Mouse (Mus musculus) gastrocnemius, postnatal 4 days (tissue): Measurements from ENCODE around the gene Ermp1. TPM values are rescaled to one million over a fixed set of nuclear protein-coding genes. Genes with fewer than 3 reads are reported as not detected.

Experiments
- DNase-seq, 2 experiments: peaks; one replicate each; pipeline ENCODE4 v3.0.0; 2021 to 2022; ENCODE audit warnings: low spot score in 2 of 2, mixed read lengths in 2 of 2
- total RNA-seq, 2 experiments: library from RNA; stranded (reverse); gene quantifications; 2 replicates each; pipeline ENCODE4 v1.2.3; 2021

Ermp1 gene
- total RNA-seq, 2 experiments from 2014 or later, result 11.5 to 13.0 TPM

- no peak for DNase-seq
These were observed 13.9 kb upstream of the Ermp1 start for GRCm38 (mm10) chr19:29661974-29662580.

DNA sequence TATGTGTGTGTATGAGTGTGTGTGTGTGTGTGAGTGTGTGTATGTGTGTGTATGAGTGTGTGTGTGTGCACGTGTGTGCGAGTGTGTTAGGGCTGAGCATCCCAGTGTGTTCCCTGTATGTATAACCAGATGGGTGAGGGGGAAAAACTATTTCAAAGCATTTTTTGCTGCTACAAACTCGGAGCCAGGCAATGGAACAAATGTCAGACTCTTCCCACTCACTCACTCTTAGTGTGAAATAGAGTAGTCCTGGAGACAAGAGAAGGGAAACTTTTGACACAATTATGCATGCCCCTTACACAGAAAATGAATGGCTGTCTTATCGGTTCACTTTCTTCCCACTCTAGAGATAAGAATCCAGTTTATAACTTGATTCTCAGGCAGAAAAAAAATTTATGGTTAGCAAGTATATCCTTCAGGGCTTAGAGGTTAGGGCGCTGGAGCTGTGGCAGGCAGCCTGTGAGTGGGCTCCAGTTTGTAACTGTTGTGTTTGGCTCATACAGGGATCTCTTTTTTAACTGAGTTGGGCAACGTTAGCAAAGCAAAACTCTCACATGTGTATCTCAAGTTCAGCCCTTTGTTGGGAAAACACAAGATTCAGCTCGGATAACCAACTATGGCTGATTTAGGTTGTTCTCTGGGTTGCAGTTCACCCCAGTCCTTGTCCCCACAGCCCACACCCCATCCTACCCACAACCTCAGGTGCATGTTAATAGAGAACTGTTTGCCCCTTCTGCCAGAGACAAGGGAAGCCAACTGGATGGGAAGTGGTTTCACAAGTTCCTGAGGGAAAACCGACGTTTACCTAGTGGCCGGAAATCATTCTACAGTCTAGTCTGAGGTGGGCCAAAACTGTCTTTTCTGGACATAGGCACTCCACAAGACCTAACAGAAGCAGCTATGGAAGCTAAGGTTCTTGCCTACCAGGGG is 12.9 kb upstream of the Ermp1 start:
- no peak for DNase-seq

- no peak for DNase-seq
These were observed 11.5 kb upstream of the Ermp1 start for GRCm38 (mm10) chr19:29659705-29660104.

- DNase-seq, result no peak
These were observed 10.6 kb upstream of the Ermp1 start for GRCm38 (mm10) chr19:29658836-29659235.

DNA sequence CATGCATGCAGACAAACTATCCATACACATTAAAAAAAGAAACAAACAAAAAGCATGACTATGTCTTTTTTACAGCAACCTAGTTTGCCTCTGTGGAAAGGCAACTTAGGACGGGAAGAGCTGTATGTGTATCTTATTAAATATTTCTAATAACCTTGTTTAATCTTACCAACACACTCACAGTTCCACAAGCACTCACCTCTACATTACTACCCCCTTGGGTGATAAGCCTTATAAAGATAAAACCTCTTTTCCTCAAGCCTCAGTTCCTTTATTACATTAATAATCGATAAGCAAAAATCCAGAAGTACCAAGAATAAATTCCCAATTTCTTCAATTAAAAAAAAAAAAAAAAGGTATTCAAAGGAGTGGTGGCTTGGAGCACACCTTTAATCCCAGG is 9.3 kb upstream of the Ermp1 start:
- no peak for DNase-seq

- DNase-seq, result no peak
These were observed 8.8 kb upstream of the Ermp1 start for GRCm38 (mm10) chr19:29657033-29657432.

- no peak for DNase-seq
These were observed 8.4 kb upstream of the Ermp1 start for GRCm38 (mm10) chr19:29656620-29657019.

DNA sequence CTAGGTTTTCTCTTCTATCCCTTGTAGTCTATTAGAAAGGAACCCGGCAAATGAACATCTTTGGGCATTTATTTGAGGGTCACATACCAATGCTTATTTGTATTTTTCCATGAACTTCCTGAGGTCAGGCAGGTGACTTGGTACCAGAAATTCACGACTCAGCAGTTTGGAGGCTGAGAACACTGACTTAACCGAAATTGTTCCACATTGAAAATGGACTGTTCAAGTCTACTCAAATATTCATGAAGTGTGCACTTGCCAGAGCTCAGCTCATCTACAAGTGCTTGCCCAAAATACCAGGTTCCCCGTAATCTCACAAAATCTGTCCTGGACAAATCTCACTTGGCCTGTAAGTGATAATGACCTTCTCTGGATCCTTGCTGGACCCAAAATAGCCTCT is 7.8 kb upstream of the Ermp1 start:
- no peak for DNase-seq

DNA sequence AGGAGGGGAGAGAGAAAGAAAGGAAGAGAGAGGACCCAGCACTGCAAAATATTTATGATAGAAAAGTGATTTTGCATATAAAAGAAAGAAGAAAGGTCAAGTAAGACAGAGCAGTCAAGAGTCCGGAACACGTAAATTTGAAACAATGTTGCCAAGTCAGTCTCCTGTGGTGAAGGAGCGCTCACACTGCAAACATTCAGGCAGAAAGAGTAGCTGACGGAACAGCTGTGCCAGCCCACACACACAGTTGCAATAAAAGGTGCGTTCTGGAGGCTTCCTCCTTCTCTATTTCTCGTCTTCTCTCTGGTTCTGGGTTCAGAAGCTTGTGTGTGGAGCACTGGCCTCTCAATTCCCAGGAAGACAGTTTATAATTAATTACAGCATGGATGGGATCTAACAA is 6.9 kb upstream of the Ermp1 start:
- no peak for DNase-seq

- no peak for DNase-seq
These were observed 5.6 kb upstream of the Ermp1 start for GRCm38 (mm10) chr19:29653768-29654265.

GRCm38 (mm10) chr19:29649683-29650082 is 1.5 kb upstream of the Ermp1 start:
- no peak for DNase-seq

GRCm38 (mm10) chr19:29648550-29648914 is 317 bp upstream of the Ermp1 start:
- no peak for DNase-seq

- no peak for DNase-seq
These were observed 3.5 kb downstream of the Ermp1 start for GRCm38 (mm10) chr19:29644747-29645146.

DNA sequence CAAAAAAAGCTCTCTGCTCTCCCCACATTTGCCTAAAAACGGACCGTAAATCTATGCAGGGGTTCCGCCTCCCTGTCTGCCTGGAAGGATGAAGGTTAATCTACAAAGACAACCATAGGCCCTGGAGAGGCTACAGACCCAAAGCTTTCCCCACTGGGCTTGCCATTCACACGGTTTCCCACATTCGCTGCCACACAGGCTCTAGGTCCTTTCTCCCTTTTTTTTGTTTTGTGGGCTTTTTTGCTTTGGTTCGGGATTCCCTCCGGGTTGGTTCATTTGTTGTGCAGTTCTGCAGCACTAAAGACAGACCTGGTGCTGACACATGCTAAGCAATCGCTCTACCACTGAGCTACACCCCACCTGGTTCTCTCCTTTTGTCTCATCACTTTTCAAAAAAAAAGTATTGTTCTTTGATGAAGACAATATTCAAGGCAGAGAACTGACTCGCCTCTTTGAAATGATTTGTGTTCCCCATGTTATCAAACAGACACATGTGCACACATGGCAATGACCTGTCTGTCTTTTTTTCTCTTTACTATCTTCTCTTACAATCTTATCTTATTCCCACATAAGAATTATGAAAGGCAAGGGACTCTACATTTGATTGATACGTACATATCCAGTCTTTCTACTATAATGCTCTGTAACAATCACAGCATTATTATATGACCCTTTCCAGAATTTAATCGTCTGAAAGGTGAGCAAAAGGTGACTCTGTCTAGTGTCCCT is 4.9 kb downstream of the Ermp1 start:
- no peak for DNase-seq

GRCm38 (mm10) chr19:29642211-29642610 is 6.0 kb downstream of the Ermp1 start:
- DNase-seq, result no peak

DNA sequence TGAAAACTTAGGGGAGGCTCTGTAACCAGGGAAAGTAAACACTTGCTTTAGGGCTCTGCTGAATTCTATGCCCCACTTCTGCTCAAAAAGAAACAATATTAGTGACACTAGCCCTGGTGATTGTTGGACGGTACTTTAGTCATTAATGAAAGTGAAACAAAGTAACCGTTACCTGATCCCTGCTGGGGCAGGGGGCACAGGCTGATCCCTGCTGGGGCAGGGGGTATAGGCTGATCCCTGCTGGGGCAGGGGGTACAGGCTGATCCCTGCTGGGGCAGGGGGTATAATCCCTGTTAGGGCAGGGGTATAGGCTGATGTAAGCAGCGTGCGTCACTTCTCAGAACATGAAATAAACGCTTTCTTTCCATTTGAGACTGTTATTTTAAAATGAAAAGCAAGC is 6.7 kb downstream of the Ermp1 start:
- no peak for DNase-seq

GRCm38 (mm10) chr19:29641055-29641454 is 7.2 kb downstream of the Ermp1 start:
- DNase-seq, result no peak

DNA sequence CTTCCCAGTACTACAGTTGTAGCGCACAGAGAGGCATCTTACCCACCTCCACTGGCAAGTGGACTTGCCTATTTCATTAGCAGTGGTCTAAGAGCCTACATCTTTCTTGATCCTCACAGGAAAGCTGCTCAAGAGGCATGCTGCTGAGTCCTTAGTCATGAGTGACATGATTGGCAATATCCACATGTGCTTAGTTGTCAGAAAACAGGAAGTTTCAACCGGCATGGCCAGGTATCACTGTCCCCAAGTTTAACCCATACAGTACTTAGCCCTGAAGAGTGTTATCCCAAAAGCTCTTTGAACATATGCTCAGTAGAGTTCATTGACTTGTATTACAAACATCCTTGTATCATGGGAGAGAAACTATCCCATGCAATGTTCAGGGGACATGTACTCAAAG is 36.1 kb downstream of the Ermp1 start:
- DNase-seq, result no peak

GRCm38 (mm10) chr19:29610907-29611306 is 37.3 kb downstream of the Ermp1 start:
- DNase-seq, result no peak

DNA sequence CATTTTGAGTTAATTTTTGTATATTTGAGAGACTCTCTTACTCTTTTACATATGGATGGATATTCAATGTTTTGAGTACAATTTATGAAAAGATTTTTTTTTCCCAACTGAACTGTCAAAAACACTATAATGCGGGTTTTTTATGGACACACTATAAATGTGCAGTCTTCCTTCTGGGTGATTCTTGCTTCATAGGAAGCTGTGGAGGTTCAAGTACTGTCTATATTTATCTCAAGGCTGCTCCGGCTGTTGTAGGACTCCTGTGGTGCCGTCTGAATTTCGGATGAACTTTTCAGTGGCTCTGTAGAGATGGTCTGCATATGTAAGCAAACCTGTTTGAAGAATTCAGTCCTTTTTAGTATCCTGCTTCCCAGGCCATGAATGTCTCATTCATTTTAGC is 40.0 kb downstream of the Ermp1 start:
- no peak for DNase-seq

DNA sequence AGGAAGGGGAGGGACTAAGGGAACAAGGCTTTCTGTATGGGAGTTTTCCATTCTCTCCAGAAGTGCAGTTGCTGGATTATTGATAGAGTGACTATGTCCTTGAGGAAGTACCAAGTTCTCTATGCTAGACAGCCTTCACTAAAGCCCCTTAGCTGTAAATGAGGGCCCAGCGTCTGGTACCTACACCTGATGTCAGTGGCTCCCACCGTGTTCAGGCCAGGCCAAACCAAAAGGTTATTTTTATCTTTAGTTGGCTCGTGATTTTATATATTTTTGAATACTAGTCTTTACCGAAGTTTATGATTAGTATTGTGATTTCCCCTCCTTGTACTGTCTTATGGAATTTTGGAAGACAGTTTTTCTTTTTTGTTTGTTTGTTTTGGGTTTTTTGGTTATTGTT is 40.7 kb downstream of the Ermp1 start:
- DNase-seq, result no peak

GRCm38 (mm10) chr19:29604653-29605052 is 43.6 kb downstream of the Ermp1 start:
- DNase-seq, result no peak
